ENCODE assay signal across 8 mouse cellular contexts in the genomic region with DNA sequence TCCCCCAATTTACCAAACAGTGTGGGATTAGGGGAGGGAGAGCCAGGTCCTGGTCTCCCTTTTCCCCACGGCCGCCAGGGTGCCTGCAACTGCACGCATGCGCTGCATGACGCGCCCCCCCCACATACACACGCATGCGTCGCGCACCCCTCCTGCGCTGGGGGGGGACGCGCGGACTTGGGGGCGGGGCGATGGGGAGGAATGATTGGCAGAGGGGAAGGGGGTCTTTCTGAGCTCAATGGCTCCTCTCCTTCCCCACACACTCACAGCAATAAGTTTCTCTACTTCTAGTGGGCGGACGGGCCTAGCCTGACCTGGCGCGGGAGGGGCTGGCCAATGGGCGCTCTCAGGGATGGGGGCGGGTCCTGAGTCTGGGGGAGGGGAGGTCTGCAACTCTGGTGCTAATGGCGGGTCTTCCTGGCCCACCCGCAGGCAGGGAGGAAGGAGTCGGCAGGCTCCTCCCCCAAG. TPM values are rescaled to one million over a fixed set of nuclear protein-coding genes. Genes with fewer than 3 reads are reported as not detected.
DNase-seq lines count a peak whose midpoint lies in the region; ATAC-seq and TF ChIP-seq lines count a peak whose summit lies in the region.
"Had no signal": no experiment of that assay in that cellular context is flagged by ENCODE, and none has a peak within 500 bp of the region (broad histone marks: within the 10 kb centered on the region; RNA-seq: fewer than 3 reads in every experiment).

No protein-coding gene starts in this region.

- H3K9ac ChIP-seq in hindbrain, embryonic 14.5 days = no peak overlapping the region
- no peak overlapping the region for H3K9ac ChIP-seq in liver, embryonic 16.5 days (ENCODE audit: low read depth, low read length)
- no peak overlapping the region for H3K9ac ChIP-seq in stomach, postnatal 0 days (ENCODE audit: low read length)

- TF ChIP-seq CTCF in stomach, postnatal 0 days (IDR thresholded peaks at IDR 0.05; ENCODE audit: low read depth) = peak; percentile 21; the same call in 1 of the 2 replicates

- peak overlapping the region; percentile 50 for H3K4me2 ChIP-seq in hindbrain, embryonic 14.5 days (replicated peaks)
- peak overlapping the region; percentile 43 for H3K4me2 ChIP-seq in liver, embryonic 16.5 days (ENCODE audit: low read depth, low read length)
- H3K4me2 ChIP-seq in stomach, postnatal 0 days (replicated peaks; ENCODE audit: low read depth) = peak overlapping the region; percentile 44

- no peak overlapping the region for H3K27ac ChIP-seq in hindbrain, embryonic 14.5 days
- no peak overlapping the region for H3K27ac ChIP-seq in liver, embryonic 16.5 days (ENCODE audit: low read length)
- H3K27ac ChIP-seq in stomach, postnatal 0 days (replicated peaks) = no peak overlapping the region

- DNase-seq in cerebellum, postnatal 36 days = peak; percentile 62 to 74
- peak; percentile 51 for DNase-seq in hindbrain, embryonic 14.5 days (ENCODE audit: low spot score)
- peak; percentile 30 for DNase-seq in stomach, postnatal 0 days (ENCODE audit: low spot score)
- DNase-seq in spleen, postnatal 36 days (ENCODE audit: low spot score in 2 of 2) = no peak

- no peak for ATAC-seq in megakaryocyte, adult 5-6 weeks (ENCODE audit: poor library complexity, severe bottlenecking)
- peak; percentile 54 for ATAC-seq in hindbrain, embryonic 14.5 days (ENCODE audit: low FRiP score)
- no peak for ATAC-seq in liver, embryonic 16.5 days (ENCODE audit: low read depth)
- ATAC-seq in stomach, postnatal 0 days (ENCODE audit: low FRiP score, low TSS enrichment) = no peak

- H3K4me1 ChIP-seq in megakaryocyte, embryonic 14.5 days = peaks cover 3% of the 10 kb centered on the region; the same call in 1 of the 2 replicates
- H3K4me1 ChIP-seq in hindbrain, embryonic 14.5 days (replicated peaks; ENCODE audit: control insufficient read depth, insufficient read depth, low read length) = no peaks in the 10 kb centered on the region; the same call in 1 of the 2 replicates
- no peaks in the 10 kb centered on the region for H3K4me1 ChIP-seq in liver, embryonic 16.5 days (ENCODE audit: control insufficient read depth, low read depth, low read length)
- no peaks in the 10 kb centered on the region for H3K4me1 ChIP-seq in stomach, postnatal 0 days (replicated peaks; ENCODE audit: control insufficient read depth, insufficient read depth)

- peaks cover 99% of the 10 kb centered on the region for H3K27me3 ChIP-seq in megakaryocyte, embryonic 14.5 days (replicated peaks)
- peaks cover 56% of the 10 kb centered on the region for H3K27me3 ChIP-seq in hindbrain, embryonic 14.5 days (ENCODE audit: control insufficient read depth, insufficient read depth, low read length)
- peaks cover 54% of the 10 kb centered on the region for H3K27me3 ChIP-seq in liver, embryonic 16.5 days (ENCODE audit: control insufficient read depth, insufficient read depth, low read depth, low read length)
- H3K27me3 ChIP-seq in stomach, postnatal 0 days (ENCODE audit: control insufficient read depth, insufficient read depth, low read length) = no peaks in the 10 kb centered on the region; the same call in 1 of the 2 replicates

- no peaks in the 10 kb centered on the region for H3K36me3 ChIP-seq in megakaryocyte, embryonic 14.5 days (replicated peaks; ENCODE audit: low read length)
- no peaks in the 10 kb centered on the region for H3K36me3 ChIP-seq in hindbrain, embryonic 14.5 days (replicated peaks; ENCODE audit: control insufficient read depth, insufficient read depth)
- H3K36me3 ChIP-seq in liver, embryonic 16.5 days (ENCODE audit: control insufficient read depth, insufficient read depth) = no peaks in the 10 kb centered on the region
- H3K36me3 ChIP-seq in stomach, postnatal 0 days (ENCODE audit: control insufficient read depth, insufficient read depth, low read length) = no peaks in the 10 kb centered on the region

- WGBS in hindbrain, embryonic 14.5 days = 2% methylated on average over 25 of the region's 25 CpGs
- WGBS in liver, embryonic 16.5 days (ENCODE audit: insufficient replicate concordance) = 3% methylated on average over 24 of the region's 25 CpGs
- under 1% methylated on average over 23 of the region's 25 CpGs for WGBS in stomach, postnatal 0 days

- TF ChIP-seq EP300 in stomach, postnatal 0 days (optimal IDR thresholded peaks at IDR 0.05) = no peak

- H3K4me3 ChIP-seq in megakaryocyte, embryonic 14.5 days (replicated peaks) = peak overlapping the region; percentile 59
- peak overlapping the region; percentile 24 for H3K4me3 ChIP-seq in hindbrain, embryonic 14.5 days (replicated peaks; ENCODE audit: low read length)
- peak overlapping the region; percentile 25; the same call in 1 of the 2 replicates for H3K4me3 ChIP-seq in liver, embryonic 16.5 days (ENCODE audit: low read depth, low read length)
- peak overlapping the region; percentile 21 for H3K4me3 ChIP-seq in stomach, postnatal 0 days (ENCODE audit: low read depth, low read length)
- H3K4me3 ChIP-seq: erythroblast, embryonic 14.5 days had no signal

- no peaks in the 10 kb centered on the region for H3K9me3 ChIP-seq in megakaryocyte, embryonic 14.5 days
- no peaks in the 10 kb centered on the region for H3K9me3 ChIP-seq in hindbrain, embryonic 14.5 days (ENCODE audit: control insufficient read depth, low read length)
- H3K9me3 ChIP-seq in liver, embryonic 16.5 days (replicated peaks; ENCODE audit: control insufficient read depth, low read length) = no peaks in the 10 kb centered on the region
- H3K9me3 ChIP-seq in stomach, postnatal 0 days (ENCODE audit: control insufficient read depth, low read length) = no peaks in the 10 kb centered on the region

RNA-seq across cellular contexts. Expression of gene Kcnc3, which starts 13.7 kb away (rescaled TPM):
- polyA plus RNA-seq in megakaryocyte, embryonic 14.5 days (2012; ENCODE audit: insufficient read depth, low replicate concordance) = 1.8 and 4.0 TPM in 2 replicates
- 0.41 and 0.67 TPM in 2 replicates for total RNA-seq in megakaryocyte, adult 5-6 weeks (2015)
- total RNA-seq in megakaryocyte, adult 5-6 weeks (2017) = not detected in 2 replicates
- 7.2 and 8.6 TPM in 2 replicates for polyA plus RNA-seq in hindbrain, embryonic 14.5 days (2014; fragmentation: Nextera tagmentation; extraction: Ambion mirVana)
- polyA plus RNA-seq in liver, embryonic 16.5 days (2015; fragmentation: Nextera tagmentation; extraction: Ambion mirVana) = 0.06 and 0.07 TPM in 2 replicates
- polyA plus RNA-seq in stomach, postnatal 0 days (2015; fragmentation: Nextera tagmentation; extraction: Ambion mirVana) = 0.06 and 0.10 TPM in 2 replicates

RNA-seq across cellular contexts. Expression of gene Napsa, which starts 32.0 kb away (rescaled TPM):
- 2.4 and 14.1 TPM in 2 replicates for polyA plus RNA-seq in megakaryocyte, embryonic 14.5 days (2012; ENCODE audit: insufficient read depth, low replicate concordance)
- total RNA-seq in megakaryocyte, adult 5-6 weeks (2015) = 473 and 485 TPM in 2 replicates
- 207 and 235 TPM in 2 replicates for total RNA-seq in megakaryocyte, adult 5-6 weeks (2017)
- 0.81 and 1.0 TPM in 2 replicates for polyA plus RNA-seq in hindbrain, embryonic 14.5 days (2014; fragmentation: Nextera tagmentation; extraction: Ambion mirVana)
- 11.5 and 12.2 TPM in 2 replicates for polyA plus RNA-seq in liver, embryonic 16.5 days (2015; fragmentation: Nextera tagmentation; extraction: Ambion mirVana)
- polyA plus RNA-seq in stomach, postnatal 0 days (2015; fragmentation: Nextera tagmentation; extraction: Ambion mirVana) = 0.50 and 0.55 TPM in 2 replicates

RNA-seq across cellular contexts. Expression of gene Nr1h2, which starts 50.4 kb away (rescaled TPM):
- polyA plus RNA-seq in megakaryocyte, embryonic 14.5 days (2012; ENCODE audit: insufficient read depth, low replicate concordance) = 269 and 455 TPM in 2 replicates
- 47.4 and 51.5 TPM in 2 replicates for total RNA-seq in megakaryocyte, adult 5-6 weeks (2015)
- total RNA-seq in megakaryocyte, adult 5-6 weeks (2017) = 50.7 and 70.7 TPM in 2 replicates
- 50.7 and 53.6 TPM in 2 replicates for polyA plus RNA-seq in hindbrain, embryonic 14.5 days (2014; fragmentation: Nextera tagmentation; extraction: Ambion mirVana)
- polyA plus RNA-seq in liver, embryonic 16.5 days (2015; fragmentation: Nextera tagmentation; extraction: Ambion mirVana) = 41.0 and 45.9 TPM in 2 replicates
- polyA plus RNA-seq in stomach, postnatal 0 days (2015; fragmentation: Nextera tagmentation; extraction: Ambion mirVana) = 56.5 and 59.7 TPM in 2 replicates

RNA-seq across cellular contexts. Expression of gene Pold1, which starts 55.5 kb away (rescaled TPM):
- polyA plus RNA-seq in megakaryocyte, embryonic 14.5 days (2012; ENCODE audit: insufficient read depth, low replicate concordance) = 61.8 and 199 TPM in 2 replicates
- total RNA-seq in megakaryocyte, adult 5-6 weeks (2015) = 36.1 and 44.3 TPM in 2 replicates
- total RNA-seq in megakaryocyte, adult 5-6 weeks (2017) = 39.4 and 48.4 TPM in 2 replicates
- polyA plus RNA-seq in hindbrain, embryonic 14.5 days (2014; fragmentation: Nextera tagmentation; extraction: Ambion mirVana) = 14.0 and 17.9 TPM in 2 replicates
- polyA plus RNA-seq in liver, embryonic 16.5 days (2015; fragmentation: Nextera tagmentation; extraction: Ambion mirVana) = 47.8 and 48.8 TPM in 2 replicates
- 18.7 and 18.9 TPM in 2 replicates for polyA plus RNA-seq in stomach, postnatal 0 days (2015; fragmentation: Nextera tagmentation; extraction: Ambion mirVana)

Comparison
In these comparisons a context has a peak if more than half of its experiments do, and no peak if none do; other contexts are left out.
1. DNase-seq: peak in cerebellum, postnatal 36 days (2 of 2), hindbrain, embryonic 14.5 days (single experiment) and stomach, postnatal 0 days (single experiment); none in spleen, postnatal 36 days (0 of 2).
2. Peak in every context shown above with its lines, with median percentiles within 50 percentile points of each other: H3K4me3 ChIP-seq and H3K4me2 ChIP-seq.